Mouse (Mus musculus): ENCODE results near the gene Timp4. TPM values are rescaled to one million over a fixed set of nuclear protein-coding genes. Genes with fewer than 3 reads are reported as not detected.

Gene Timp4
- total RNA-seq, 2 experiments from 2014 or later: 20.5 to 22.3 TPM

DNA sequence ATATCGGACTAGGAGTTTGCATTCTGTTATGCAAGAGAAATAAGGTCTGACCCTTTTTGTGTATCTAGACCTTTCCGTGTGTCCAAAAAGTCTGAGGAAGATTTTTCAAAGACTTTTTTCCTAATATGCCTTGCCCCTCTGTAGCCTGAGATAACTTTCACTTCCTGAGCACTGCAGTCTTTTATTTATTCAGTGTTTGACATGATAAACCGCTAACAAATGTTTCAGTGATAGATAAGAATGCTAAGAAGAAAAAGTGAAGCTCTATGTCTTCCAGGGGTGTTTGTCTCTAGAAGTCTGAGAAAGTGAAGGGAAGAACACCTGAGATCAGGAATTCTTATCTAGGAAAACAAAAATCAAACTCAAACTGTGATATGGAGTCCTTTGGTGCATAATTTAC, 51.3 kb downstream of the Timp4 start:
- DNase-seq (ENCODE audit: low spot score in 2 of 2): no peak

Other genes starting within 250 kb of the Timp4 start
- 10 to 100 TPM; 22.7 to 23.5 TPM for gene Tamm41, start 214.3 kb downstream of the Timp4 start, total RNA-seq (2021)
- gene Syn2, start 117.3 kb downstream of the Timp4 start, total RNA-seq (2021): 100 to 1,000 TPM; 429 to 484 TPM
- gene Gm17482, start 24.9 kb downstream of the Timp4 start, total RNA-seq (2021): not detected
- gene Pparg, start 108.7 kb upstream of the Timp4 start, total RNA-seq (2021): 1 to 10 TPM; 1.1 TPM